Mouse (Mus musculus) adrenal gland, postnatal 10 days (tissue): ENCODE data around the gene Mprip. TPM values are rescaled to one million over a fixed set of nuclear protein-coding genes. Genes with fewer than 3 reads are reported as not detected.
"Not testable (repeated sequence)": the region's sequence is repeated elsewhere in the genome, so short reads cannot be mapped to it uniquely, and the experiment has no call there.

Experiments
- DNase-seq: peaks from one replicate; pipeline ENCODE4 v3.0.0; 2021; ENCODE audit warnings: mixed read lengths
- total RNA-seq, 2 experiments: library from RNA; stranded (reverse); gene quantifications; 2 replicates each; pipeline ENCODE4 v1.2.3; 2021

Mprip gene
- total RNA-seq, 2 experiments from 2014 or later: 216 to 263 TPM

DNA sequence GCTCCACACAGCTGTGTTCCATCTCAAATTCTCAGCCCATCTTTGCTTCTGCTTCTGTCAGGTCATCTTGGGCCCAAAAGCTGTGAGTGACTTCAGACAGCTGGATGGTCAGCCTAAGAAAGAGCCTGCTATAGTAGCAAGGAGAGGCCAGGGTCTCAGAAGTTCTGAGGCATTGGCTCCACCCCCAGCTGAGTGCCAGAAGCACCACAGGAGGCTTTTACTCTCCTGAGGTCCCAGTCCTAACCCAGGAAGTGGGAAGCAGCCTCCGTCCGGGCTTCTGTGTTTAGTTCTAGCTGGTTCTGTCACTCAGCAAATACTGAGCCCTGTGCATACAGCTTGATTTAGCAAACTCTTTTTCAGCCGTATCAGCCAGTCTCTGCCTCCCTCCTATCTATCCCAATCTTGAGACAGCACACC, 54.3 kb downstream of the Mprip start:
- DNase-seq: no peak

DNA sequence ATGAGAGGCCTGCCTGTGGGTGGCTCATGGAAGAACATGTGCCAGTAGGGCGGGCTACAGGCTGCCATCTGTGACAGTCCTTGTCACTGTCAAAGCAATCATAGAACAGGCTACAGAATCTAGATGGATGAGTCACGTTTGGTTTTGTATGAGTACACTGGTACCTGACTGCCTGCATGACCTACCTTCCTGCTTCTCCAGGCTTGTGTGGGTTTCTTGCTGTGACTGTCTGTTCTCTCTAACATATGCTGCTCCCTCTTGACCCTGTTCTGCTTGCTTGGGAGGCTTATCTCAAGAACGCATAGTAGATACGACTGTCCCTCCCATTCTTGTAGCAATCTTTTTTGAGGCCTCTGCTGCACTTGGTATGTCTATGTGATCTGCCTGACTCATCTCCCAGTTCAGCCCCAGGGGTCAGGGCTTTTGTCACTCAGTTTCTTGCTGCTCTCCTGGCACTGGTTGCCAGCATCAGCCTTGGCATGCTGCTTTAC, 56.7 kb downstream of the Mprip start:
- DNase-seq: peak; percentile 53

DNA sequence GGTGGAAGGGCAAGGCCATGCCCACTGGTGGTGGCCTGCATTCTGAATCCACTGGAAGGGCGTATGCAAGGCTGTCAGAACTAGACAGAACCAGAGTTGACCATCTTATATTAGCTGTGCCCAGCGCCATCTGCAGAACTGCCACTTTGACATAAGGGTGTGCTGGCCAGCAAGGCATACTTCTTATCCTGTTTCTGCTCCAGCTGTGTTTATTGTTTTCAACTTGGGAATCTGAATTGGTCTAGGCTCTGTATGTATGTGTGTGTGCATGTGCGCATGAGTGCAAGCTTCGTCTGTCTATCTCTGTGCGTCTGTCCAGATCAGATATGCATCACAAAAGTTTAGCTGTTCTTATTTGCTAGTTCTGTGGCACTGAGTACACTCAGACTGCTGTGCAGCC, 58.1 kb downstream of the Mprip start:
- DNase-seq: no peak

DNA sequence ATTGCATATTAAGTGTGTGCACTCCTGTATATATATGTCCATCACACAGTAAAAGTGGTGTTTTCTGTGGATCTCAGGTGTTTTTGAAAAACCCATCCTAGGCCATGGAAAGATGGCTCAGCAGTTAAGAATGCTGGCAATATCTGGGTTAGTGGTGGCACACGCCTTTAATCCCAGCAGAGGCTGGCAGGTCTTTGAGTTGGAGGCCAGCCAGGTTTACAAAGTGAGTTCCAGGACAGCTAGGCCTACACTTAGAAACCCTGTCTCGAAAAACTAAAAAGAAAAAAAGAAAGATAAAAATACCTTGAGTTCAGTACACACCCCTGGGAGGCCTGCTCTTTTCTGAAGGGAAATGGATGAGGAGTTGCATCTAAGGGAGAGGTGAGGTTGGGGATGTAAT, 60.3 kb downstream of the Mprip start:
- peak; percentile 41 for DNase-seq

DNA sequence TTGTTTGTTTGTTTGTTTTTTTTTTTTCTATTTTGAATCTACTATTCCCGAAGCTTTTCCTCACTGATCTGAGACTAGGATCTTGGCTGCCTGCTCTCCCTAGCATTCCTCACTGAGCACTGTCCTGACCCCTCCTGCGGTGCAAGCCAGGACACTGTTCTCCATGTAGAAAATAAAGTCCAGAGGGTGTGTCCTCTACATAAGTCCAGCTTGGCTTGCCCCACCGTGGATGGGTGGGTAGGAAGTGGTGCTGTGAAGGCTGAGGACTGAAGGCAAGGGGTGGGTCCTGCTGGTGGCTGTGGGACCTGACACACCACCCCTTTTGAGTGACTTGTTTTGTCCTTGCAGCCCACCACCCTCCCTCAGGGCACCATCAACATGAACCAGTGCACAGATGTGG, 66.1 kb downstream of the Mprip start:
- DNase-seq: no peak

DNA sequence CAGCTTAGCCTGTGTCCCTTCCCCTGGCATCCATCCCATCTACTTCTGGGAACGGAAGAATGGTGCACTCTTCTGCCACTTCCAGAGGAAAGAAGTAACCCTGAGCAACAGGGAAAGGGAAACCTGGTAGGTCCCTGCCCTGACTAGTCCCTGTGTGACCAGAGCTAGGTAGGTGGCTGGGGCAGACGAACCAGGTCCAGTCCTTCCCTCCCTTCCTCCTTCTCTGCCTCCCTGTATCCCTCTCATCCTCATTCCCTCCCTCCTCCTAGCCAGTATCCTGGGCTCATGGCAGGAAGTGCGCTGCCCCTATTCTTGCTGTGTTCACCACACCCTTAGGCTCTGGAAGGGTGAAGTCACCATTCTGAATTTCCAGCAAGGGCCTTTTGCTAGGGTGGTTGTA, 70.7 kb downstream of the Mprip start:
- no peak for DNase-seq

DNA sequence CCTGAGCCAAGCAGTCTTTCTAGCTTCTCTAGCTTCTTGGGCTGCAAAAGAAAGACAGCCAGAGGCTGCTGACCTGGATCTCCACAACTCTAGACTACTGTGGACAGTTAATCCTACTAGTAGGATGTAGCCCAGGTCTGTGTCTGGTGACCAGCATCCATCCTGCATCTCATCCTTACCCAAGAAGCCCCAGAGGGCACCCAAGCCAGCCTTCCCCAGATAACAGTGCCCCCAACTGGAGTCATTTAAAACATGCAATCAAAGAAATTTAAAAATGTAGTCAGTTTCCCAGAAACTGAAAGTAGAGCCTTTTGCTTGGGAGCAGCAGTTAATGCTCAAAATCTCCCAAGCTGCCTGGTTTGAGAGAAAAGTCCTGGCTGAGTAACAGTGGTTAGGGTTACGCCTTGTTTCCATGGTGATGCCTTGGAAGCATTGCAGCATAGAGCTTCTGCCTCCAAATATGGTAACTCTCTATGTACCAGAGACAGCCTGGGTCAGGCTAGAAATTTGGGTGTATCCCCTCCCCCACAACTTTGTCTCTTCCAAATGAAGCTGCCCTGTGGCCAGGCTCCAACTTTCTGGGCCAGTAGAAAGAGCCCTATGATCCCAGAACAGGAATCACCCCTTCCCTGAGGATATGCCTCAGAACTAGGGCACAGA, 71.4 kb downstream of the Mprip start:
- peak; percentile 55 for DNase-seq

DNA sequence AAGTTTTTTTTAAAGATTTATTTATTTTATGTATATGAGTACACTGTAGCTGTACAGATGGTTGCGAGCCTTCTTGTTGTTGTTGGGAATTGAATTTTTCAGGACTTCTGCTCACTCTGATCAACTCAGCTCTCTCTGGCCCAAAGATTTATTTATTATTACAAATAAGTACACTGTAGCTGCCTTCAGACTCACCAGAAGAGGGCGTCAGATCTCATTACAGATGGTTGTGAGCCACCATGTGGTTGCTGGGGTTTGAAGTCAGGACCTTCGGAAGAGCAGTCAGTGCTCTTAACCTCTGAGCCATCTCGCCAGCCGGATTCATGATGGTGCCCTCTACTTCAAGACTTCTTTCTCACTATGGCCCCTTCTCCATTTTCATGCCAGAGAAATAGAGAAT, 72.5 kb downstream of the Mprip start:
- DNase-seq: not testable (repeated sequence)

DNA sequence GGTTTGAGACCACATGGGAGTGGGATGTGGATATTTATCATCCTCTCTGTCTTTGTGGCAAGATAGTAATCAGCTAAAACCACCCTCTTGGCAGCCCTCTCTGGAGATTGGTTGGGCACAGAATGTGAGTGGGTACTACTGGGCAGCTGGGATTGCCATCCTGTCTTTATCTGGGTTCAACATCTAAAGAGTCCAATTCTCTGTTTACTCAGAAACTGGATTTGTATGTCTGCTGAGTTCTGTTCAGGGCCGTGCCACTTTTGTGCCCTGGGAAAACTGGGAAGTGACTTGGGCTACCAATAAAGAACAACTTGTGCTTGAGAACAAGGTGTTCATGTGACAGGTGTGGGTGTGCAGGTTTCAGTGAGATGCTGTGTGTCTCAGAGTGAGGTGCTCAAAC, 73.2 kb downstream of the Mprip start:
- no peak for DNase-seq

DNA sequence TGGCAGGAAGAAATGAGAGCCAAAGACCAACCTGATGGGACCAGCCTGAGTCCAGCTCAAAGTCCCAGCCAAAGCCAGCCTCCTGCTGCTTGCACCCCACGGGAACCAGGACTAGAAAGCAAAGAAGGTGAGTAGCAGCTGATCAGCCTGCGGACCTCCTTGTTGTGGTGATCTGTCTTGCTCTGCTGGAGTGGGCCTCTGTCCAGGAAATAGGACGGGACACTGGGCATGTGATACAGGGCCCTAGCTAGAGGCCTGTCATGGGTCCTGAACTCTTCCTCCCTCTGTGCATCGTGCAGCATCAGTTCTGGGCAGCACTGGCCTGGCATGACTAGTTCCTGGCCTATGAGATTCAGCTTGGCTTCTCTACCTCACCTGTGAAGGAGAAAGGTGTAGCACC, 74.8 kb downstream of the Mprip start:
- not testable (repeated sequence) for DNase-seq

DNA sequence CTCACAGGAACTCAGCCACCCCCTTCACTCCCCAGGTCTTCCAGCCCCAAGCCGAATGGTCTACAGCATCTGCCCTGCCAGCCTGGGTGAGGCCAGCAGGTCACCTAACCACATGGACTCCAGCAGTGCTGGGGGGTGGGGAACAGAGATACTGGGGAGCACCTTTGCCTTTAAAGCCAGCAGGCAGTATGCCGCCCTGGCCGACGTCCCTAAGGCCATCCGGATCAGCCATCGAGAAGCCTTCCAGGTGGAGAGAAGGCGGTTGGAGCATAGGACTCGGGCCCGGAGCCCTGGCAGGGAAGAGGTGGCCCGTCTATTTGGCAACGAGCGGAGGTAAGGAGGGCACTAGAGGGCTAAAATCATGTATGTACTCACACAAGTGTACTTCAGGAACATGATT, 76.1 kb downstream of the Mprip start:
- no peak for DNase-seq

DNA sequence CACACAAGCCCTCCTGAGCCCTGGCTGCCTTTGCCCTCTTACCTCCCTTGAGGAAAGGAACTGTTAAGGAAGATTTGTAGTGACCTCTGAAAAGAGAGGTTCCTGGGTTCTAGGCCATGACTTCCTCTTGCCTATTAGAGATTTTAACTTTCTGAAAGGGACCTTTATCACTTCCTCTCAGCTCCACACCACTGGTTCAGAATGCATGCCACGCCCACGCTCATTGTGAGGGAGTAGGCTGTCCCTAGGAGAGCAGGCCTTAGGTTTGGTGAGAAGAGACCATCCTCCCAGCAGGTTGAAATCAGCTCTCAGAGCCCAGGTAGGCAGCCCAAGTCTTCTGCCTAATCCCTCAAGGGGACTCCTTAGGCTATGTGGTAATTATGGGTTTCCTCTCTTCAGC, 78.9 kb downstream of the Mprip start:
- DNase-seq: no peak

DNA sequence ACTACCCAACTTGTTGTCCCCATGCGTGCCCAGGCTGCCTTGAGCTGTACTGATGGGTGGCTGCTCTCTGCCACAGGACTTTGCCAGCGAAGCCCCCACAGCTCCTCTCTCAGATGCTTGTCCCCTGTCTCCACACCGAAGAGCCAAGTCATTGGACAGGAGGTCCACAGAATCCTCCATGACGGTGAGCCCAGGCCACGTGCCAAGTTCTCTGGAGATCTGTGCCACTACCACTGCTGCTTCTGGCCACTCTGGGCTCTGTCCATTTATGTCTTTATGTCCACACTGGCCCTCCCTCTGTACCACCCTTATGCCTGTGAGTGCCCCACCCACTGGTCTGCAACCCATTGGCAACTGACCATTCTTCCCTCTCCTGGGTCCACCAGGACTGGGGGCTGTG, 80.8 kb downstream of the Mprip start:
- no peak for DNase-seq

DNA sequence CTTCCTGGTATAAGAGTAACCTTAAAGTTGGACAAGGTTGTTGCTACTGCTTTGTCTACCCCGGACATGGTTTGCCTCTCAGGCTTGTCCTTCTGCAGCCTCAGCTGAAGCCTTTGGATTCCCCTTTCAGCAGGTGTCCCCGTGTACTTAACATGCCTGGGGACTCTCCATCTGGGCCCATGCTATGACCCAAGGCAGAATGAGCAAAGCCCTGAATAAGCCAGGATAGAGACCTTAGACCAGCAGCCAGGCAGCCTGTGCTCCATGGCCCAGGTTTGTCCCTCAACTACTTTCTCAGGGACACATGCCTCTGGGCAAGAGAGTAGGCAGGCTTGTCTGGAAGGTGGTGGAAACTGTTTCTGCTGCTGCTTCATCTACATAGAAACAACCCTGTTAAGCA, 82.2 kb downstream of the Mprip start:
- DNase-seq: no peak

DNA sequence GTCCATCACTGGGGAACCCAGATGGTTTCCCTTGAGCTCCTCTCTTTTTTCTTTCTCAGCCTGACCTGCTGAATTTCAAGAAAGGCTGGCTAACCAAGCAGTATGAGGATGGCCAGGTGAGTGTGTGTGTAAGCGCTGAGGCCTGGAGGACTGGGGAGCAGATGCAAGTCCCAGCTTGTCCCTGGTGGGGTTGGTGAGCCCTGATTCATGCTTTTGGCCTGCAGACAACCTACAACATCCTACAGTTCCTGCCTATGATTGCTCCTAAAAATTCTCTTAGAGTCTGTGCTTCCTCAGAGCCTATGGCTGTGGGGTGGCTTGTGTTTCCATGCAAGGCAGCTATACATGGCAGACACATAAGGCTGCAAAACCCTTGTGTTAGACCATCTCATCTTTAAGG, 82.6 kb downstream of the Mprip start:
- DNase-seq: no peak

DNA sequence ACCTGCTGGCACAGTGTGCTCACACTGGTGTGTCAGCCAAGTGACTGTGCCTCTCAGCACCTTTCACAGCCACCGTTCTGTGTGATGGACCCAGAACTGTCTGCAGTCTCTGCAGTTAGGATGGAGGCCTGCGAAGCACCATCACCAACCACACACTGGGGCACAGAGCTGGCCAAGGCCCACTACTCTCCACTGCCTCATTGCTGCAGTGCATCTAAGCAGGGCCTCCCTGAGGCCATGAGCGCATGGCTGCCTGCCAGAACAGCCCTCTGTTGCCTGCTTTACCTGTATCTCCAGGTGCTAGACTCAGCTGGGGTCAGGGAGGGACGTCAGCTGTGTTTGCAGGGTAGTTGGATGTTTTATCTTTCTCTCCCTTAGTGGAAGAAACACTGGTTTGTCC, 83.3 kb downstream of the Mprip start:
- no peak for DNase-seq

DNA sequence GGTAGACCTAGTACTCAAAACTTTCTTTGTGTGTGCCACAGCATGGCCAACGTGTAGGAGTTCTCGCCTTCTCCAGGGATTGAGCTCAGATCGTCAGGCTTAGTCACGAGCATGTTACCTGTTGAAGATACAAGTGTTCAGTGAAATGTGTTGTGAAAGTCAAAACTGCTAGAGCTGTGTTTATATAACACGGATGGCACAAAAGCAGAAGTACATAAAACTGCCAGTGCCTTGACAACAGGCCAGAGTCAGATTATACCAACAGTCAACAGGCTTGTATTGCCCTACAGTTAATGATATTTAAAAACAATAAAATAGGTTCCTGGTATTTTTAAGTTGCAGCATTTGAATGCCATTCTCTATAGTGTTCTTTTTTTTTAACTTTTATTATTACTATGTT, 84.7 kb downstream of the Mprip start:
- no peak for DNase-seq

DNA sequence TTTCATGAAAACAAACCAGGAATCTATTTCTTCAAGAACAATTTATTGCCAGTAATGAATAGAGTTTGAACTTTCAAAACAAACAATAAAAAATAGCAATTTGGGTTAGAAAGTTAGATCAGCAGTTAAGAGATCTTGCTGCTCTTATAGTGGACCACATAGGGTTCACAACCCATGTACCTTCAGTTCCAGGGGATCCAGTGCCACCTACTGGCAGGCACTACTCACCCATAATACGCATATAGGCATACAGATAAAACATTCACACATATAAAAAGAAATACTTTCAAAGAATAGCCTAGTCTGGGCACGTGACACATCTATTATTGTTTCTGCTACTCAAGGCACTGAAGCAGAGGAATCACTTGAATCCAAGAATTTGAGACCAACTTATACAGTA, 85.5 kb downstream of the Mprip start:
- DNase-seq: peak; percentile 72

DNA sequence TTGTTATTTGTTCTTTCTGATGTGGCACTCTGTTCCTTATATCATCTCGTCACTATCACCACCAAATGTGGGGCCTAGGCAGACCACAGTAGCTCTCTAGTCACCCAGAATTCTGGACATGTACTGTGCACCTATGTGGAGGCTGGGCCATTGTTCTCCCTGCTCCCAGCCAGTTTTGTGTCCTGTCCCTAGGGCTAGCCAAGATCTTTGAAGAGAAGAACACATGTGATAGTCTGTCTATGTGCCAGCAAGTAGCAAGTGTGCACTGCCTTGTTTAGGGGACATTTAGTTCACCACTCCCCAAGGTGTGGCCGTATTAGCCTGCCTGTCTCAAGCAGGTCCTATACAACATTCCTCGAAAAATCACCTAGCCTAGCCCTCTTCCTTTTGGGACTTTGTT, 87.9 kb downstream of the Mprip start:
- DNase-seq: no peak

DNA sequence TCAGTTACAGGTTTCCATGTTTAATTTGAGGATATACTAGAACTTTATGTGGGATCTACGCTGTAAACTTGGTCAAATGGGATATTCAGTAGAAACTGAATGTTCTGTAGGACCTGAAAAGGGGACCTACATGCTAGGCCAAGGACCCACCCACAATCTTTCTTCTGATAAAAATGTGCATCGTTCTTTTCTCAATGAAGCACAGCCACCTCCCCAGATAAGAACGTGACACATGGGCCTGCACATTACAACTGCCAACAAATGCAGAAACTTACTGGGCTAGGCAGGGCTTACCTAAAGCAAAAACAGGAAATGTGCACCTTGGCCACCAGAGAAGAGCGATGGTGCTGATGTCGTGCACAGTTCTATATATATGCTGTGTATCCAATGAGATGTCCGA, 93.4 kb downstream of the Mprip start:
- DNase-seq: no peak

DNA sequence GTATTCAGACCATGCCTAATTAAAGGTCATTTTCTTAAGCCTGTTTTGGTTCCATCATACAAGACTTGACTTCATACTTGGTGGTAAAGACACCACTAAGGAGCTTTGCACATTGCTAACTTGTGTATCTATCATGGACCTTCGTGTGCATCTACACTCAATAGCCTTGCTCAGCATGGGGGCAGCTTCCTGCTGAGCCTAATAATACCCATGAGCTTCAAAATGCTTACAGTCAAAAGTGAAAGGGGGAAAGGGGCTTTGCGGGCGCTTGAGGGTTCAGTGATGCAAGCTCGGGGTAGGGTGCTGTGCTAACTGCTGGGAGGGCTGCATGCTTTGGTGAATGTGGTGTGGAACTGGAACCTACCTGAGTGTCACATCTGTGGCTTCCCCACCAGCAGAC, 95.2 kb downstream of the Mprip start:
- DNase-seq: no peak

DNA sequence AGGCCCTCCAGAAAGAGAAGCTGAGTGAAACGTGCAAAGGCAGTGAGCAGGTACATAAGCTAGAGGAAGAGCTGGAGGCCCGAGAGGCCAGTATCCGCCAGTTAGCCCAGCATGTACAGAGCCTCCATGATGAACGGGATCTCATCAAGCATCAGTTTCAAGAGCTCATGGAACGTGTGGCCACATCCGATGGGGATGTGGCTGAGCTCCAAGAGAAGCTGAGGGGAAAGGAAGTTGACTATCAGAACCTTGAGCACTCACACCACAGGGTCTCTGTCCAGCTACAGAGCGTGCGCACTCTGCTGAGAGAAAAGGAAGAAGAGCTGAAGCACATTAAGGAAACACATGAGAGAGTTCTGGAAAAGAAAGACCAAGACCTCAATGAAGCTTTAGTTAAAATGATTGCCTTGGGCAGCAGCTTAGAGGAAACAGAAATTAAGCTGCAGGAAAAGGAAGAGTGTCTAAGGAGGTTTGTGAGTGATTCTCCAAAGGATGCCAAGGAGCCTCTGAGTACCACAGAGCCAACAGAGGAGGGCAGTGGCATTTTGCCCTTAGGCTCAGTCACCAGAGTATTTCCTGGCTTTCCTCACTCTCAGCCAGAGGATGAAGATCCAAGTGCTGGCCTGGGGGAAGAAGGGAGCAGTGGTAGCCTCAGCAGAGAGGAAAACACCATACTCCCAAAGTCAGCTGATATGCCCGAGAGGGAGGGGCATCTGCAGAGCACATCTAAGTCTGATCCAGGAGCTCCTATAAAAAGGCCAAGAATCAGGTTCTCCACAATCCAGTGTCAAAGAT, 97.3 kb downstream of the Mprip start:
- DNase-seq: peak; percentile 54

DNA sequence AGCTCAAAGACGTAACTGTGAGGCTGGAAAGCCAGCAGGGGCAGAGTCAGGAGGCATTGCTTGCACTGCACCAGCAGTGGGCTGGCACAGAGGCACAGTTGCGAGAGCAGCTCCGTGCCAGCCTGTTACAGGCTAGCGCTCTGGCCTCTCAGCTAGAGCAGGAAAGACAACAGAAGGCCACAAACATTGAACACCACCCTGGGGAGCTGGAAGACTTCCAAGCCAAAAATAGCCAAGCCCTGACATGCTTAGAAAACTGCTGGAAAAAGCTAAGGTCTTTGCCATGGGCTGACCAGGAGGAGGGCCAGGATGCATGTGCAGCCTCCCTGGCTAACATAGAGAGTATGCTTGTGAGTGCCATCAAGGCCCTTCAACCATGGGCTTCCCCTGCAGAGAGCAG, 98.1 kb downstream of the Mprip start:
- peak; percentile 87 for DNase-seq

DNA sequence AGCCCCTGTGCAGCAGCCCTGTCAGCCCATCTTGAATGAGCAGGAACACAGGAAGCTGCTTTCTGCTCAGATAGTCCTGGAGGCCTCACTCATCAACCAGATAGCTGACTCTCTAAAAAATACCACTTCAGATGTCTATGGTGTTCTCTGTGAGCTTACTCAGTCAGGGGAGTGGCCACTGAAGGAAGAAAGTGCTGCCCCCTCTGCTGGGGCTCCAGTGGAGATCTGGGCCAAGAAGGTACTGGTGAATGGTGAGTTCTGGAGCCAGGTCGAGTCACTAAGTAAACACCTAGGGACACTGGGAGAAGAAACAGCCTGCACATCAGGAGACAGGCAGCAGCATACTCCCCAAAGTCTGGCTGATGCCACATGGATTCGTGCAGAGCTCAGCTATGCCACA, 98.5 kb downstream of the Mprip start:
- no peak for DNase-seq
